Mouse (Mus musculus): ENCODE data around the gene Ly6g6d.

Gene Ly6g6d

GRCm38 (mm10) chr17:35071454-35071853 lies 6.4 kb downstream of the Ly6g6d start:
- in situ Hi-C loops (cut with MseI, MboI), result no loop called here

DNA sequence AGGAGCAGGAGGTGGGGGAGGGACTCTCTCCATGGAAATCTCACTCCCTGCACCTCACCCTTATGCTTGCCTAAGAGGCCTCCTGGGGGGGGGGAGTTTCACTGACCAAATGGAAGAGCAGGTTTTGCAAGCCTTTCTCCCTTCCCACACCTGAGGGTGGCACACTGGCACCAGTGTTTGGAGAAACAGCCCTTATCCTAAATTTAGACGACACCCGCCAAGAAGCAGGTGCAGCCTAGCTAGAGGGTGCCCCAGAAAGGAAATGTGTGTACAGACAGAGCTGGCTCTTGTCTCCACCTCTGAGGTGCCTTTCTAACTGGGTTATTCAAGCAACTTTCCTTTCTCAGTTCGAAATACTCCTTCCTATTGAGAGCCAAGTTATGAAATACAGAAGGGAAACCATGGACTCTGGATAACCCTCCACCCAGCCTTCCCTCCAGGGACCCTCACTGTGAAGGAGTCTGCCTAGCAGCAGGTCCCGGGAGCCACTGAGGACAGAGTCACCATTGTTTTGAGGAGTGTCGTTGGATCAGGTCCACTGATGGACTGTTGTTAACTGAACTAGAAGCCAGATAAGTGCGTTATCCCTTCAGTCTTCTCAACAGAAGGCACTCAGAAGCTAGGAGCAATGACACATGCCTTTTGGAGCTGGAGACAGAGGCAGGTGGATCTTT lies 7.2 kb downstream of the Ly6g6d start:
- in situ Hi-C loops (cut with MseI, MboI), result no loop called here

- in situ Hi-C loops (cut with MseI, MboI), result no loop called here
Measured at GRCm38 (mm10) chr17:35068213-35068914, 9.5 kb downstream of the Ly6g6d start.

DNA sequence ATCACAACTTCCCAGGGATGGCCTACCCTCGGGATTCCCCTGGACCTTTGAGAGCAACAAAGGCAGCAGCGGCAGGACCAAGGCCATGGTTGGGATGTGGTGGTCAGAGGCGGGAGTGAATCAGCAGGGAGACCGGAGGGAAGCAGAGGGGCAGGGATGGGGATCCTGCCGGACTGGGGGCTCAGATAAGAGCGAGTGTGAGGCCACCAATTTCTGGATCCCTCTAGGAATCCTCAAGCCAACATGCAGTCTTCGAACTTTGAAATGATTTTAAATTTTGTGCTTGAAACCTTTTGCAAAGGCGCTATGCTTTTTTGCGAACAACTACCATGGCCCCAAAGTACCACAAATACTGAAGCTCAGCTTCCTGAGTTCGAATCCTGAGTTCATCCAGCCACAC lies 11.8 kb downstream of the Ly6g6d start, which contains the start of gene Mpig6b:
Gene Mpig6b, minus strand, starts transcription at position 101 of the 400 bp plus-strand sequence.
- in situ Hi-C loops (cut with MseI, MboI), result no loop called here

DNA sequence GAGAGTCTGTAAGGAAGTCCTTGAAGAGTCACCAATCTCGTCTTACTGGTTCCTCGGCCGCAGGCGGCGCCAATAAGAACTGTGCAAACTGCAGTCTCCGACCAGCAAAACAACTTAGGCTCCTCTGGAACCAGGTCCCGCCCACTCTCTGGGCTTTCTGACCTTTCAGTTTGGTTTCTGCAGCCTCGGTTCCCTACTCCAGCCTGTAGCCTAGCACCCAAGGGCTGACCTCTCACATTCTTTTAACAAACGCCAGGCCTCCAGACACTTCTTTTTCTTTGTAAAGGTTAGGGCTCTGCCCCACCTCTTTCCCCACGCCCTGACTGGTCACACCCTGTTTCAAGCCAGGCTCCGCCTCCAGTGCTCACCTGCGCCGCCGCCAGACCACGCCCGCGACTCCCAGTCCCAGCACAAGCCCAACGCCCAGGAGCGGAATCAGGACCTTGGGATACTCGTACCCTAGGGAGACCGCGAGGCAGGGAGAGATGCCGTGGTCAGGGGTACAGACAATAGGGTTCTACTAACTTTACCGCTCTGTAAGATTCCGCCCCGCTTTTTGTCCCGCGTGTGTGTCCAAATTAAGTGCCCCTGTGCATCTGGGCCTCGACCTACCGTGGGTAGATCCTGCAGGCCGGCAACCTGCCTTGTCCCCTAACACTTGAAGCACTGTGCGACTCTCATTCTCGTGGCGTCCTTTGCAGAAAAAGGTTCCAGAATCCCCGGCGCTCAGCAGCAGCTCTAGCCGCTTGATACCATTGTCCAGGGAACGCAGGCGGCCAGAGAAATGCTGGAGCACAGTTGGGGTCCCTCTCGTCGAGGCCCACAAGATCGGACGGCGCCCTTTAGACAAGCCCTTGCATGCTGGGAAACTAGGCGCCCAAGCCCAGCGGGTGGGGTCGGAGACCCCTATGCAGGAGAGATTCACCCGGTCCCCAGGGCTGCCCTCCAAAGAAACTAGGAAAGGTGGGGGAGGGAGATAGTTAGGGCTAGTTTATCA lies 12.6 kb downstream of the Ly6g6d start, which contains the start of gene Ly6g6c:
Gene Ly6g6c, plus strand, starts transcription at position 438 of the 997 bp plus-strand sequence.
- in situ Hi-C loops (cut with MseI, MboI), result no loop called here

DNA sequence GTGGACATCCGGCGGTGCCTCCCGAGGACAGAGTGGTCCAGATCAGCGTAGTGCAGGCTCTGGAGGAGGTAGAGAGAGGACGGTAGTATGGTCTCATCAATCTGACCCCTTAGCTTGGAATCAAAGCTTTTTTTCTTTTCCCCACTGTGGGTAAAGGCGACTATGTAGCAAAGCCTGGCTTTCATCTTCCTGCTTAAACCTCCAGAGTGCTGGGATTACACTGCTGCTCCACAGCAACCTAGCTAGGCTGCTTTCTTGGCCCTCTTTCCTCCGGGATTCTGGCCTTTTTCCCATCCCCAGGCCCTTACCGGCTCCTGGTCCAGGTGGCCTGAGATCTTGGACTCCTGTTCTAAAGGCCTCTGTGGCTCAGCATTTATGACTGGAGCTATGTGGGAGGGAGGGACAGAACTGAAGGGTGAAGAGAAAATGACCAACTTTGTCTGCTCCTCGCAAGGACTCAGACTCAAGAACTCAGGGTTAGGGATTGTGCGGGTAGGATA lies 13.4 kb downstream of the Ly6g6d start:
- in situ Hi-C loops (cut with MseI, MboI), result no loop called here

GRCm38 (mm10) chr17:35063466-35063865 lies 14.4 kb downstream of the Ly6g6d start:
- in situ Hi-C loops (cut with MseI, MboI), result no loop called here

DNA sequence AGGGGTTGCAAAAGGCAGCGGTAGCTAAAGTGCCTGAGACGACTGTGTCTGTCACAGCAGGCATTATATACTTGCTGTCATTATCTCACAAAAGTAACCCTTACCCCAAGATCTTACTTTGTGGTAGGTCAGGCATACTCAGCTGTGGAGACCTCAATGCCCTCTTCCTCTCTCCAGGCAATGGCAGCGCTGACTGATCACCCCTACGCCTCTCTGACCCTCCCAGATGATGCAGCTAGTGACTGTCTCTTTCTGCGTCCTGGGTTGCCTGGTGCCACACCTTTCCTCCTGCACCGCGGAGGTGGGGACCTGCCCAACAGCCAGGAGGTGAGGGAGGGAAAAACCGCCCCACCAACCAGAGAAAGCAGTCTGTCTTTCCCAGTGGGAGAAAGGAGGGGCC lies 16.6 kb downstream of the Ly6g6d start:
- in situ Hi-C loops (cut with MseI, MboI), result no loop called here

GRCm38 (mm10) chr17:35060737-35061297 lies 17.0 kb downstream of the Ly6g6d start:
- in situ Hi-C loops (cut with MseI, MboI), result no loop called here

GRCm38 (mm10) chr17:35060071-35060470 lies 17.8 kb downstream of the Ly6g6d start:
- in situ Hi-C loops (cut with MseI, MboI), result no loop called here

GRCm38 (mm10) chr17:35058911-35059892 lies 18.7 kb downstream of the Ly6g6d start, which contains the start of gene Ddah2:
TSS of gene Ddah2 (plus strand) at chr17:35059035.
- in situ Hi-C loops (cut with MseI, MboI), result no loop called here

DNA sequence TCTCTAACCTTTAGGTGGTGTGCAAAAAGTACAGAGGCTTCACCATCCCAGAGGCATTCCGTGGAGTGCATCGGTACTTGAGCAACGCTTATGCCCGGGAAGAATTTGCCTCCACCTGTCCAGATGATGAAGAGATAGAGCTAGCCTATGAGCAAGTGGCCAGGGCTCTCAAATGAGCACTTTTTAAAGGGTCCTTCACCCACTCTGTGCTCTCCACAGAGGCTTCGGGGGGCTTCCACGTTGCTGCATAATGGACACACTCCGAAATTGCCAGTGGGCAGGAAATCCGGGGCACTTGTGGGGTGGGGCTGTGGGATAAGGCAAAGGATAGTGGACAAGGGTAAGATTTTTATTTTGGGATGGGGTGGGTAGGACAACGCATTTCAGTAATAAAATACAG lies 19.5 kb downstream of the Ly6g6d start:
- in situ Hi-C loops (cut with MseI, MboI), result no loop called here

DNA sequence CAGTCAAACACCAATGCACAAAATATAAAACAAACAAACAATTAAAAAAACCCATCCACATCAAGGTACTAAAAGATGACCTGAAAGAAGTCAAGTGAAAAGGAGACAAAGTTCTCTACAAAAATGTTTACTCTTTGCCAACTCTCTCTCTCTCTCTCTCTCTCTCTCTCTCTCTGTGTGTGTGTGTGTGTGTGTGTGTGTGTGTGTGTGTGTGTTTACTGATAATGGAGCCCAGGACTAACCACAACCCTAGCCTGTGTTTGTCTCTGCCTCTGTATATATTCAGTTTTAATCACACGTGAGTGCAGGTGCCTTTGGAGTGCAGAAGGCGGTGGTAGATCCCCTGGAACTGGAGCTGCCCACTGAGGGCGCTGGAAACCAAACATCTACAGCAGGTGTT lies 20.8 kb downstream of the Ly6g6d start:
- in situ Hi-C loops (cut with MseI, MboI), result no loop called here

GRCm38 (mm10) chr17:35055691-35056495 lies 22.0 kb downstream of the Ly6g6d start:
- in situ Hi-C loops (cut with MseI, MboI), result no loop called here

GRCm38 (mm10) chr17:35052271-35052798 lies 25.5 kb downstream of the Ly6g6d start:
- in situ Hi-C loops (cut with MseI, MboI), result no loop called here

GRCm38 (mm10) chr17:35051156-35052086 lies 26.4 kb downstream of the Ly6g6d start:
- in situ Hi-C loops (cut with MseI, MboI), result no loop called here

DNA sequence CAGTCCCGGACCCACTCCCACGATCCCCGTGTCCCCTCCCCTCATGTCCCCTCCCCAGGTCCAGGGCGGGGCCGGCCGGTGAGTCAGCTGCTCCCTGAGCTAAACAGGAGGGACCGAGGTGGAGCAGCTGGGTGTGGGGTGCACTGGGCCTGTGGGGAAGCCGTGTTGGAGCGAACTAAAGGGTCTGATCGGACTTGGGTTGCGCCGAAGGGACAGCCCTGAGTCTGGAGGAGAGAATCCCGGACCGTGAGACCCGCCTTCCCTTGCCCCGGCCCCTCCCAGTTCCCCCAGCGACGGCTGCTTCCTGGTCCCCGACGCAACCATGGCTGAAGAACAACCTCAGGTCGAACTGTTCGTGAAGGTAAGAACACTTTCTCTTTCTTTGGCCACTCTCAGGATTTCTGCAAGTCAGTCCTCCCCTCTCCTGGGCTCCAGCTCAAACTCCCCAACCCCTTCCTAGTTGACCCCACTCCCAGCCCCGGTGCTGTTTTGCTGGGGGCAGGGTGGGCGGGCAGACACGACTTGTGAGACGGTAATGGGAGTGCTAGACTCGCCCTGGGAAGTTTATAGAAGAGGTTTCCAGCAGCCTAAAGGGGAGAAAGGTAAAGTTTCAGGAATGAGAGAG lies 27.6 kb downstream of the Ly6g6d start:
- in situ Hi-C loops (cut with MseI, MboI), result no loop called here
